Mouse (Mus musculus): ENCODE measurements at regions not wholly inside any gene's neighbourhood (a gene's known extent, or its start where the extent isn't known, plus 50 kb on each side); places are given as distances from the start of the nearest gene placed in this dataset.
A peak's percentile ranks its signal among the peaks of the same experiment; 100 is the strongest.

- DNase-seq (ENCODE audit: low spot score in 2 of 2): no peak
Measured at GRCm38 (mm10) chr16:75663871-75664270, 71.2 kb downstream of the Rbm11 start.

GRCm38 (mm10) chr16:75667589-75667988 is 74.9 kb downstream of the Rbm11 start:
- peak; percentile 2 to 22 for DNase-seq (ENCODE audit: low spot score in 2 of 2)

- DNase-seq (ENCODE audit: low spot score in 2 of 2): no peak
Measured at GRCm38 (mm10) chr16:75672112-75672511, 79.5 kb downstream of the Rbm11 start.

GRCm38 (mm10) chr16:75675871-75676270 is 83.2 kb downstream of the Rbm11 start:
- DNase-seq (ENCODE audit: low spot score in 2 of 2): no peak

- DNase-seq (ENCODE audit: low spot score in 2 of 2): no peak
Measured at GRCm38 (mm10) chr16:75677180-75677579, 84.5 kb downstream of the Rbm11 start.

Measured in left cerebral cortex, adult 8-10 months (tissue).